Mouse (Mus musculus): Measurements from ENCODE around the gene Fggy. TPM values are rescaled to one million over a fixed set of nuclear protein-coding genes. Genes with fewer than 3 reads are reported as not detected.

Fggy gene
- polyA plus RNA-seq, 1 experiment from 2014 or later = 9.3 TPM

GRCm38 (mm10) chr4:95856008-95856407, 298.7 kb downstream of the Fggy start:
- no peak overlapping the region for H3K9ac ChIP-seq (replicated peaks; ENCODE audit: low read depth, low read length)
- no peaks in the 10 kb centered on the region for H3K36me3 ChIP-seq (ENCODE audit: control insufficient read depth, insufficient read depth, low read length)
- WGBS = 95% methylated on average over 2 of the region's 2 CpGs
- H3K27me3 ChIP-seq (ENCODE audit: control insufficient read depth, insufficient read depth, low read length) = no peaks in the 10 kb centered on the region
- H3K9me3 ChIP-seq (ENCODE audit: control insufficient read depth, low read length) = no peaks in the 10 kb centered on the region
- H3K4me1 ChIP-seq (ENCODE audit: control insufficient read depth, insufficient read depth, low read length) = no peaks in the 10 kb centered on the region
- no peak for ATAC-seq (ENCODE audit: low read depth)
- H3K4me3 ChIP-seq (ENCODE audit: low read depth, low read length) = no peak overlapping the region
- H3K27ac ChIP-seq (ENCODE audit: low read depth, low read length) = no peak overlapping the region
- H3K4me2 ChIP-seq (ENCODE audit: low read depth, low read length) = no peak overlapping the region

GRCm38 (mm10) chr4:95860601-95861000, 303.3 kb downstream of the Fggy start:
- 63% methylated on average over 3 of the region's 3 CpGs for WGBS
- no peak overlapping the region for H3K9ac ChIP-seq (replicated peaks; ENCODE audit: low read depth, low read length)
- H3K27ac ChIP-seq (ENCODE audit: low read depth, low read length) = no peak overlapping the region
- no peak for ATAC-seq (ENCODE audit: low read depth)
- no peaks in the 10 kb centered on the region for H3K9me3 ChIP-seq (ENCODE audit: control insufficient read depth, low read length)
- no peaks in the 10 kb centered on the region for H3K27me3 ChIP-seq (ENCODE audit: control insufficient read depth, insufficient read depth, low read length)
- H3K4me3 ChIP-seq (ENCODE audit: low read depth, low read length) = no peak overlapping the region
- no peak overlapping the region for H3K4me2 ChIP-seq (ENCODE audit: low read depth, low read length)
- no peaks in the 10 kb centered on the region for H3K36me3 ChIP-seq (ENCODE audit: control insufficient read depth, insufficient read depth, low read length)
- no peaks in the 10 kb centered on the region for H3K4me1 ChIP-seq (ENCODE audit: control insufficient read depth, insufficient read depth, low read length)

- H3K9me3 ChIP-seq (ENCODE audit: control insufficient read depth, low read length) = no peaks in the 10 kb centered on the region
- H3K4me1 ChIP-seq (ENCODE audit: control insufficient read depth, insufficient read depth, low read length) = no peaks in the 10 kb centered on the region
- WGBS = 64% methylated on average over 4 of the region's 4 CpGs
- no peak overlapping the region for H3K9ac ChIP-seq (replicated peaks; ENCODE audit: low read depth, low read length)
- H3K4me3 ChIP-seq (ENCODE audit: low read depth, low read length) = no peak overlapping the region
- H3K36me3 ChIP-seq (ENCODE audit: control insufficient read depth, insufficient read depth, low read length) = no peaks in the 10 kb centered on the region
- ATAC-seq (ENCODE audit: low read depth) = no peak
- H3K27ac ChIP-seq (ENCODE audit: low read depth, low read length) = no peak overlapping the region
- H3K4me2 ChIP-seq (ENCODE audit: low read depth, low read length) = no peak overlapping the region
- H3K27me3 ChIP-seq (ENCODE audit: control insufficient read depth, insufficient read depth, low read length) = no peaks in the 10 kb centered on the region
Observed at GRCm38 (mm10) chr4:95861074-95861473, 303.8 kb downstream of the Fggy start.

- no peaks in the 10 kb centered on the region for H3K9me3 ChIP-seq (ENCODE audit: control insufficient read depth, low read length)
Observed at GRCm38 (mm10) chr4:95861741-95862155, 304.4 kb downstream of the Fggy start.

GRCm38 (mm10) chr4:95862276-95862675, 305.0 kb downstream of the Fggy start:
- Histone ChIP-seq H3K36me3 (ENCODE audit: control insufficient read depth, insufficient read depth, low read length) (no peaks in the 10 kb centered on the region), H3K4me3 (ENCODE audit: low read depth, low read length) (no peak overlapping the region), H3K4me2 (ENCODE audit: low read depth, low read length) (no peak overlapping the region), H3K4me1 (ENCODE audit: control insufficient read depth, insufficient read depth, low read length) (no peaks in the 10 kb centered on the region), H3K27ac (ENCODE audit: low read depth, low read length) (no peak overlapping the region), H3K9me3 (ENCODE audit: control insufficient read depth, low read length) (no peaks in the 10 kb centered on the region), H3K9ac (replicated peaks; ENCODE audit: low read depth, low read length) (no peak overlapping the region), H3K27me3 (ENCODE audit: control insufficient read depth, insufficient read depth, low read length) (no peaks in the 10 kb centered on the region)
- no peak for ATAC-seq (ENCODE audit: low read depth)
- 83% methylated on average over 7 of the region's 7 CpGs for WGBS

More at GRCm38 (mm10) chr4:95861741-95862155, 304.4 kb downstream of the Fggy start:
- WGBS = 89% methylated on average over 5 of the region's 5 CpGs
- Histone ChIP-seq H3K27me3 (ENCODE audit: control insufficient read depth, insufficient read depth, low read length) (no peaks in the 10 kb centered on the region), H3K9ac (replicated peaks; ENCODE audit: low read depth, low read length) (no peak overlapping the region), H3K27ac (ENCODE audit: low read depth, low read length) (no peak overlapping the region), H3K4me1 (ENCODE audit: control insufficient read depth, insufficient read depth, low read length) (no peaks in the 10 kb centered on the region), H3K36me3 (ENCODE audit: control insufficient read depth, insufficient read depth, low read length) (no peaks in the 10 kb centered on the region), H3K4me2 (ENCODE audit: low read depth, low read length) (no peak overlapping the region), H3K4me3 (ENCODE audit: low read depth, low read length) (no peak overlapping the region)
- ATAC-seq (ENCODE audit: low read depth) = no peak

- Histone ChIP-seq H3K4me3 (ENCODE audit: low read depth, low read length) (no peak overlapping the region), H3K4me2 (ENCODE audit: low read depth, low read length) (no peak overlapping the region), H3K9me3 (ENCODE audit: control insufficient read depth, low read length) (no peaks in the 10 kb centered on the region), H3K27me3 (ENCODE audit: control insufficient read depth, insufficient read depth, low read length) (no peaks in the 10 kb centered on the region), H3K4me1 (ENCODE audit: control insufficient read depth, insufficient read depth, low read length) (no peaks in the 10 kb centered on the region), H3K9ac (replicated peaks; ENCODE audit: low read depth, low read length) (no peak overlapping the region), H3K27ac (ENCODE audit: low read depth, low read length) (no peak overlapping the region), H3K36me3 (ENCODE audit: control insufficient read depth, insufficient read depth, low read length) (no peaks in the 10 kb centered on the region)
- WGBS = 64% methylated on average over 6 of the region's 6 CpGs
- ATAC-seq (ENCODE audit: low read depth) = 0 out of 2 replicates have a peak, but pooled peaks have one; percentile 26
Observed at GRCm38 (mm10) chr4:95862781-95863499, 305.6 kb downstream of the Fggy start.

GRCm38 (mm10) chr4:95863500-95863803, 306.1 kb downstream of the Fggy start:
- ATAC-seq (ENCODE audit: low read depth) = no peak
- 81% methylated on average over 3 of the region's 3 CpGs for WGBS
- no peak overlapping the region for H3K9ac ChIP-seq (replicated peaks; ENCODE audit: low read depth, low read length)

GRCm38 (mm10) chr4:95865251-95865650, 307.9 kb downstream of the Fggy start:
- Histone ChIP-seq H3K4me2 (ENCODE audit: low read depth, low read length) (no peak overlapping the region), H3K36me3 (ENCODE audit: control insufficient read depth, insufficient read depth, low read length) (no peaks in the 10 kb centered on the region), H3K9ac (replicated peaks; ENCODE audit: low read depth, low read length) (no peak overlapping the region), H3K4me3 (ENCODE audit: low read depth, low read length) (no peak overlapping the region), H3K4me1 (ENCODE audit: control insufficient read depth, insufficient read depth, low read length) (no peaks in the 10 kb centered on the region), H3K27me3 (ENCODE audit: control insufficient read depth, insufficient read depth, low read length) (no peaks in the 10 kb centered on the region), H3K9me3 (ENCODE audit: control insufficient read depth, low read length) (no peaks in the 10 kb centered on the region), H3K27ac (ENCODE audit: low read depth, low read length) (no peak overlapping the region)
- ATAC-seq (ENCODE audit: low read depth) = no peak
- 87% methylated on average over 5 of the region's 5 CpGs for WGBS

More at GRCm38 (mm10) chr4:95863500-95863803, 306.1 kb downstream of the Fggy start:
- Histone ChIP-seq H3K4me1 (ENCODE audit: control insufficient read depth, insufficient read depth, low read length) (no peaks in the 10 kb centered on the region), H3K9me3 (ENCODE audit: control insufficient read depth, low read length) (no peaks in the 10 kb centered on the region), H3K36me3 (ENCODE audit: control insufficient read depth, insufficient read depth, low read length) (no peaks in the 10 kb centered on the region), H3K27ac (ENCODE audit: low read depth, low read length) (no peak overlapping the region), H3K27me3 (ENCODE audit: control insufficient read depth, insufficient read depth, low read length) (no peaks in the 10 kb centered on the region), H3K4me3 (ENCODE audit: low read depth, low read length) (no peak overlapping the region), H3K4me2 (ENCODE audit: low read depth, low read length) (no peak overlapping the region)

- H3K36me3 ChIP-seq (ENCODE audit: control insufficient read depth, insufficient read depth, low read length) = no peaks in the 10 kb centered on the region
- H3K27ac ChIP-seq (ENCODE audit: low read depth, low read length) = no peak overlapping the region
- H3K4me2 ChIP-seq (ENCODE audit: low read depth, low read length) = no peak overlapping the region
- H3K9me3 ChIP-seq (ENCODE audit: control insufficient read depth, low read length) = no peaks in the 10 kb centered on the region
- ATAC-seq (ENCODE audit: low read depth) = no peak
- H3K27me3 ChIP-seq (ENCODE audit: control insufficient read depth, insufficient read depth, low read length) = no peaks in the 10 kb centered on the region
- no peak overlapping the region for H3K4me3 ChIP-seq (ENCODE audit: low read depth, low read length)
- H3K9ac ChIP-seq (replicated peaks; ENCODE audit: low read depth, low read length) = no peak overlapping the region
- no peaks in the 10 kb centered on the region for H3K4me1 ChIP-seq (ENCODE audit: control insufficient read depth, insufficient read depth, low read length)
- 86% methylated on average over 3 of the region's 3 CpGs for WGBS
Observed at GRCm38 (mm10) chr4:95865882-95866281, 308.6 kb downstream of the Fggy start.

Data from neural tube, embryonic 14.5 days (tissue).